Mouse (Mus musculus) brown adipose tissue, adult 24 weeks (tissue): ENCODE data around the gene Zfp688. TPM values are rescaled to one million over a fixed set of nuclear protein-coding genes. Genes with fewer than 3 reads are reported as not detected.
"Not testable (repeated sequence)": the region's sequence is repeated elsewhere in the genome, so short reads cannot be mapped to it uniquely, and the experiment has no call there.

Source experiments
- H3K27ac ChIP-seq: fragments of 200-500 bp; replicated peaks from 2 replicates; pipeline ENCODE4 v1.5.1; 2012; ENCODE audit warnings: low read depth, mild to moderate bottlenecking, low read length
- H3K4me1 ChIP-seq: fragments of 200-500 bp; 2 replicates; pipeline ENCODE4 v1.6.1; 2012; ENCODE audit warnings: low read length, mixed read lengths; ENCODE audit not compliant: control insufficient read depth, insufficient read depth, insufficient read length
- H3K4me3 ChIP-seq: fragments of 200-500 bp; 2 replicates; pipeline ENCODE4 v1.5.1; 2012; ENCODE audit warnings: low read depth, mild to moderate bottlenecking, low read length, moderate library complexity; ENCODE audit not compliant: insufficient read depth
- polyA plus RNA-seq: library from polyadenylated mRNA; stranded (reverse); fragments of >200 nt; gene quantifications from 2 replicates; pipeline ENCODE4 v1.2.4, GENCODE M21; 2012; ENCODE audit not compliant: missing spikeins, insufficient read depth, insufficient read length

Gene Zfp688
- polyA plus RNA-seq, 1 experiment, result 6.6 TPM

GRCm38 (mm10) chr7:127391538-127391937, 30.3 kb downstream of the Zfp688 start:
- no peak overlapping the region for H3K27ac ChIP-seq
- H3K4me3 ChIP-seq, result no peak overlapping the region
- H3K4me1 ChIP-seq, result peaks cover 8% of the 10 kb centered on the region

- no peak overlapping the region for H3K4me3 ChIP-seq
- H3K4me1 ChIP-seq, result peaks cover 9% of the 10 kb centered on the region
- no peak overlapping the region for H3K27ac ChIP-seq
Measured at GRCm38 (mm10) chr7:127390306-127390705, 31.6 kb downstream of the Zfp688 start.

GRCm38 (mm10) chr7:127388201-127388600, 33.7 kb downstream of the Zfp688 start:
- H3K4me3 ChIP-seq, H3K4me1 ChIP-seq, H3K27ac ChIP-seq: not testable (repeated sequence)

GRCm38 (mm10) chr7:127386641-127387392, 35.1 kb downstream of the Zfp688 start, which contains the start of gene 9130019O22Rik:
Gene 9130019O22Rik (minus strand): TSS chr7:127387166.
- Histone ChIP-seq H3K27ac (peak within 1 kb of the TSS; percentile 61; the same call in 1 of the 2 replicates), H3K4me1 (peaks cover 2% of the 10 kb centered on the region; the same call in 1 of the 2 replicates), H3K4me3 (peak within 1 kb of the TSS; percentile 83)

GRCm38 (mm10) chr7:127385560-127385959, 36.3 kb downstream of the Zfp688 start:
- not testable (repeated sequence) for H3K27ac ChIP-seq, H3K4me1 ChIP-seq
- 0 out of 2 replicates have a peak overlapping the region, but pooled peaks have one; percentile 83 for H3K4me3 ChIP-seq

- H3K4me3 ChIP-seq, result no peak overlapping the region
- H3K4me1 ChIP-seq, result no peaks in the 10 kb centered on the region
- H3K27ac ChIP-seq, result no peak overlapping the region
Measured at GRCm38 (mm10) chr7:127378310-127378921, 43.5 kb downstream of the Zfp688 start.

GRCm38 (mm10) chr7:127375271-127376245, 46.3 kb downstream of the Zfp688 start, which contains the start of gene Zfp747:
Gene Zfp747 (minus strand): TSS chr7:127376050.
- Histone ChIP-seq H3K27ac (peak within 1 kb of the TSS; percentile 90), H3K4me3 (peak within 1 kb of the TSS; percentile 97)
- H3K4me1 ChIP-seq, result not testable (repeated sequence)

- not testable (repeated sequence) for H3K4me1 ChIP-seq, H3K27ac ChIP-seq, H3K4me3 ChIP-seq
Measured at GRCm38 (mm10) chr7:127371870-127372269, 50.0 kb downstream of the Zfp688 start.

- Histone ChIP-seq H3K27ac (no peak overlapping the region), H3K4me1 (no peaks in the 10 kb centered on the region), H3K4me3 (no peak overlapping the region)
Measured at GRCm38 (mm10) chr7:127371213-127371612, 50.7 kb downstream of the Zfp688 start.

Other genes starting within 250 kb of the Zfp688 start
- 15.3 and 17.4 TPM in 2 replicates for gene Cd2bp2, start 226.0 kb downstream of the Zfp688 start, polyA plus RNA-seq
- gene Tbc1d10b, start 213.6 kb downstream of the Zfp688 start, polyA plus RNA-seq, result 9.8 and 12.8 TPM in 2 replicates
- 335 and 418 TPM in 2 replicates for gene Mylpf, start 213.2 kb downstream of the Zfp688 start, polyA plus RNA-seq
- gene Zfp553, start 189.0 kb downstream of the Zfp688 start, polyA plus RNA-seq, result 3.3 and 3.4 TPM in 2 replicates
- 10.9 and 19.3 TPM in 2 replicates for gene Sept1, start 188.9 kb downstream of the Zfp688 start, polyA plus RNA-seq
- 7.1 and 14.4 TPM in 2 replicates for gene Zfp771, start 177.8 kb downstream of the Zfp688 start, polyA plus RNA-seq
- gene Dctpp1, start 161.4 kb downstream of the Zfp688 start, polyA plus RNA-seq, result 38.1 and 41.3 TPM in 2 replicates
- 125 and 144 TPM in 2 replicates for gene Sephs2, start 148.0 kb downstream of the Zfp688 start, polyA plus RNA-seq
- 1.1 and 2.3 TPM in 2 replicates for gene Itgal, start 125.8 kb downstream of the Zfp688 start, polyA plus RNA-seq
- 26.6 and 27.5 TPM in 2 replicates for gene Zfp768, start 76.5 kb downstream of the Zfp688 start, polyA plus RNA-seq
- gene Zfp747, start 46.0 kb downstream of the Zfp688 start, polyA plus RNA-seq, result 1.5 and 1.8 TPM in 2 replicates
- 1.0 and 1.4 TPM in 2 replicates for gene 9130019O22Rik, start 34.9 kb downstream of the Zfp688 start, polyA plus RNA-seq
- gene E430018J23Rik, start 28.4 kb downstream of the Zfp688 start, polyA plus RNA-seq, result 3.4 and 3.6 TPM in 2 replicates
- gene Zfp764, start 15.2 kb downstream of the Zfp688 start, polyA plus RNA-seq, result 1.6 and 2.6 TPM in 2 replicates
- 0.40 and 1.3 TPM in 2 replicates for gene Zfp689, start 27.1 kb upstream of the Zfp688 start, polyA plus RNA-seq
- gene Prr14, start 37.5 kb upstream of the Zfp688 start, polyA plus RNA-seq, result 26.0 and 27.1 TPM in 2 replicates
- 16.5 and 18.2 TPM in 2 replicates for gene Fbrs, start 57.1 kb upstream of the Zfp688 start, polyA plus RNA-seq
- gene Srcap, start 89.9 kb upstream of the Zfp688 start, polyA plus RNA-seq, result 21.6 and 24.7 TPM in 2 replicates
- 0.28 and 3.4 TPM in 2 replicates for gene Gm42715, start 97.5 kb upstream of the Zfp688 start, polyA plus RNA-seq
- 2.0 TPM in 1 of 2 replicates, not detected in the other for gene Tmem265, start 139.3 kb upstream of the Zfp688 start, polyA plus RNA-seq
- 15.9 and 17.1 TPM in 2 replicates for gene Phkg2, start 151.3 kb upstream of the Zfp688 start, polyA plus RNA-seq
- gene Ccdc189, start 166.5 kb upstream of the Zfp688 start, polyA plus RNA-seq, result 4.5 and 6.0 TPM in 2 replicates
- gene Rnf40, start 166.7 kb upstream of the Zfp688 start, polyA plus RNA-seq, result 14.7 and 19.4 TPM in 2 replicates
- 6.6 and 7.5 TPM in 2 replicates for gene Zfp629, start 193.7 kb upstream of the Zfp688 start, polyA plus RNA-seq